Mouse (Mus musculus) forebrain, embryonic 14.5 days (tissue): ENCODE results near the gene Btbd17. TPM values are rescaled to one million over a fixed set of nuclear protein-coding genes. Genes with fewer than 3 reads are reported as not detected.

Experiments used
- ATAC-seq: fragments of 200-750 bp; cut with Nextera tagmentation; 2 replicates; pipeline ENCODE4 v1.8.0; 2017; ENCODE audit warnings: mild to moderate bottlenecking, moderate library complexity
- DNase-seq: peaks from one replicate; pipeline ENCODE4 v3.0.0-alpha.2; 2015; ENCODE audit warnings: low spot score
- H3K27ac ChIP-seq: fragments of 300-500 bp; sonication (generic); 2 replicates; pipeline ENCODE4 v1.5.1; 2014; ENCODE audit warnings: low read depth, mild to moderate bottlenecking, control low read depth, low read length, moderate library complexity
- H3K27me3 ChIP-seq: fragments of 300-500 bp; sonication (generic); replicated peaks from 2 replicates; pipeline ENCODE4 v1.6.1; 2014; ENCODE audit warnings: low read length, control low read depth, mixed read lengths; ENCODE audit not compliant: control insufficient read depth, insufficient read depth
- H3K36me3 ChIP-seq: fragments of 300-500 bp; sonication (generic); 2 replicates; pipeline ENCODE4 v1.6.1; 2014; ENCODE audit warnings: low read length, control low read depth; ENCODE audit not compliant: control insufficient read depth, insufficient read depth
- H3K4me1 ChIP-seq: fragments of 300-500 bp; sonication (generic); 2 replicates; pipeline ENCODE4 v1.6.1; 2014; ENCODE audit warnings: antibody characterized with exemption, low read length, control low read depth; ENCODE audit not compliant: control insufficient read depth, insufficient read depth
- H3K4me2 ChIP-seq: fragments of 300-500 bp; sonication (generic); 2 replicates; pipeline ENCODE4 v1.6.1; 2014; ENCODE audit warnings: mild to moderate bottlenecking, control low read depth, low read length
- H3K4me3 ChIP-seq: fragments of 300-500 bp; sonication (generic); 2 replicates; pipeline ENCODE4 v1.5.1; 2014; ENCODE audit warnings: low read depth, low read length, control low read depth
- H3K9ac ChIP-seq: fragments of 300-500 bp; sonication (generic); 2 replicates; pipeline ENCODE4 v1.6.1; 2014; ENCODE audit warnings: mild to moderate bottlenecking, low read length, control low read depth, moderate library complexity
- H3K9me3 ChIP-seq: fragments of 300-500 bp; sonication (generic); replicated peaks from 2 replicates; pipeline ENCODE4 v1.6.1; 2016; ENCODE audit warnings: low read length, control low read depth, mixed read lengths; ENCODE audit not compliant: control insufficient read depth
- WGBS: fragments of 180-500 bp; shearing (Covaris S2); extraction: QIAGEN DNeasy Blood & Tissue Kit; methylation state at CpG from one replicate; pipeline ENCODE4 v1.1.7; 2014; 5-methylcytosine and 5-hydroxymethylcytosine counted together
- polyA plus RNA-seq: library from polyadenylated mRNA; unstranded; fragments of >200 nt; fragmentation: Nextera tagmentation; extraction: Ambion mirVana; gene quantifications from 2 replicates; pipeline ENCODE4 v1.2.1, GENCODE M21; 2014

Btbd17 gene
- polyA plus RNA-seq, 1 experiment from 2014 or later = 24.7 TPM

DNA sequence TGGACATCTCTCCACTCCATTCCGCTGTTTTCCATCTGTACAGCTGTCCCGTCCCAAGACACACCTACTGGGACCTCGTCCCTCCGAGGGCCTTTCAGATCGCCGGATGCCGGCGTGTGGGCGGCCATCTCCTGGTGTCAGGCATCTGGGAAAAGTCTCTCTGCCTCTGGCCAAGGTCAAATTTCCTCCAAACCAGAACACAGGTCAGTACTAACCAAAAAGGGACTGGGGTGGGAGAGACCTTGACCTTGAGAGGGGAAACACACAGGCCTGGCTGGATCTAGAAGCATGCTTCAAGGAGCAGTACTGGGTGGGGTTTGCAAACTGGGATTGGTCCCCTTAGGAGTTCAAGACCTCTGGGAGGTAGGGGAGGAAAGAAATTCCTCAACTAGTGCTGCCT lies 6.0 kb downstream of the Btbd17 start:
- H3K4me2 ChIP-seq = peak overlapping the region; percentile 42; the same call in 1 of the 2 replicates
- H3K9ac ChIP-seq = no peak overlapping the region
- peaks cover 16% of the 10 kb centered on the region for H3K27me3 ChIP-seq
- no peak overlapping the region for H3K27ac ChIP-seq
- no peak for ATAC-seq
- WGBS = 74% methylated on average over 9 of the region's 9 CpGs
- no peaks in the 10 kb centered on the region for H3K36me3 ChIP-seq
- peaks cover 32% of the 10 kb centered on the region for H3K4me1 ChIP-seq
- H3K4me3 ChIP-seq = no peak overlapping the region
- no peak for DNase-seq
- H3K9me3 ChIP-seq = no peaks in the 10 kb centered on the region

GRCm38 (mm10) chr11:114789061-114789714 lies 6.6 kb downstream of the Btbd17 start:
- Histone ChIP-seq H3K36me3 (no peaks in the 10 kb centered on the region), H3K4me3 (0 out of 2 replicates have a peak overlapping the region, but pooled peaks have one; percentile 9), H3K9ac (0 out of 2 replicates have a peak overlapping the region, but pooled peaks have one; percentile 29), H3K27ac (no peak overlapping the region), H3K9me3 (no peaks in the 10 kb centered on the region), H3K4me1 (peaks cover 27% of the 10 kb centered on the region), H3K27me3 (peaks cover 16% of the 10 kb centered on the region), H3K4me2 (peak overlapping the region; percentile 42)
- ATAC-seq (peak; percentile 61), DNase-seq (peak; percentile 83)
- WGBS = 15% methylated on average over 30 of the region's 30 CpGs

- Histone ChIP-seq H3K4me3 (no peak overlapping the region), H3K27ac (no peak overlapping the region), H3K4me2 (no peak overlapping the region), H3K9me3 (no peaks in the 10 kb centered on the region), H3K27me3 (peaks cover 16% of the 10 kb centered on the region), H3K9ac (no peak overlapping the region), H3K4me1 (peaks cover 13% of the 10 kb centered on the region), H3K36me3 (no peaks in the 10 kb centered on the region)
- ATAC-seq = no peak
- no peak for DNase-seq
- WGBS = 76% methylated on average over 3 of the region's 3 CpGs
Measured at GRCm38 (mm10) chr11:114787611-114788010, 8.1 kb downstream of the Btbd17 start.

- no peaks in the 10 kb centered on the region for H3K9me3 ChIP-seq
- peak overlapping the region; percentile 60 for H3K4me2 ChIP-seq
- no peak overlapping the region for H3K27ac ChIP-seq
- 1% methylated on average over 43 of the region's 43 CpGs for WGBS
- peak; percentile 77 for ATAC-seq
- peaks cover 16% of the 10 kb centered on the region for H3K27me3 ChIP-seq
- DNase-seq = peak; percentile 82
- H3K36me3 ChIP-seq = no peaks in the 10 kb centered on the region
- peaks cover 5% of the 10 kb centered on the region for H3K4me1 ChIP-seq
- peak overlapping the region; percentile 56 for H3K9ac ChIP-seq
- H3K4me3 ChIP-seq = peak overlapping the region; percentile 27
Measured at GRCm38 (mm10) chr11:114786326-114786725, 9.4 kb downstream of the Btbd17 start.

GRCm38 (mm10) chr11:114785892-114786291 lies 9.9 kb downstream of the Btbd17 start:
- H3K4me3 ChIP-seq = peak overlapping the region; percentile 27
- ATAC-seq (no peak; the same call in 1 of the 2 replicates), DNase-seq (peak; percentile 37)
- H3K9ac ChIP-seq = peak overlapping the region; percentile 56
- H3K4me1 ChIP-seq = peaks cover 4% of the 10 kb centered on the region
- H3K9me3 ChIP-seq = no peaks in the 10 kb centered on the region
- H3K27me3 ChIP-seq = peaks cover 16% of the 10 kb centered on the region
- H3K27ac ChIP-seq = no peak overlapping the region
- peak overlapping the region; percentile 60 for H3K4me2 ChIP-seq
- H3K36me3 ChIP-seq = no peaks in the 10 kb centered on the region
- WGBS = 46% methylated on average over 10 of the region's 10 CpGs

DNA sequence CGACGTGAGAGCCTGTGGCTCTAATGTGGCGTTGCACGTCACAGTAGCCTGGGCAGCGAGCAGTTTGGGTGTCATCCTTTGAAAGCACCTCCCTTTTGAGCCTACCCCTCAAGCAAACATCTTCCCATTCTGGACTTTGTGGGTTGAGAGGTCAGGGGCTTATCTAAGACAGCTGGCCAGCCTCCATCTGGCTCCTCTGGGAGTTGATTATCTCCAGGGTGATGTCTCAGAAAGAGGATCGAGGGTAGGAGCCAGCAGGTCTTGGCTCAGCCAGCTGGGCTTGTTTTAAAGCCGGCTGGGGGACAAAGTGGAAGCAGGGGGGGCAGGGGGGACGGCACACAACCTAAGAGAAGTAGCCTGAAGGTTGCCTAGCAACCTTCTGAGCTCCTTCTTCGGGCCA lies 15.7 kb downstream of the Btbd17 start:
- 0 out of 2 replicates have a peak, but pooled peaks cover 4% of the 10 kb centered on the region for H3K4me1 ChIP-seq
- DNase-seq (no peak), ATAC-seq (no peak)
- H3K9me3 ChIP-seq = no peaks in the 10 kb centered on the region
- H3K4me2 ChIP-seq = no peak overlapping the region
- H3K9ac ChIP-seq = no peak overlapping the region
- no peaks in the 10 kb centered on the region for H3K36me3 ChIP-seq
- no peak overlapping the region for H3K27ac ChIP-seq
- WGBS = 53% methylated on average over 9 of the region's 9 CpGs
- no peaks in the 10 kb centered on the region for H3K27me3 ChIP-seq
- H3K4me3 ChIP-seq = no peak overlapping the region

DNA sequence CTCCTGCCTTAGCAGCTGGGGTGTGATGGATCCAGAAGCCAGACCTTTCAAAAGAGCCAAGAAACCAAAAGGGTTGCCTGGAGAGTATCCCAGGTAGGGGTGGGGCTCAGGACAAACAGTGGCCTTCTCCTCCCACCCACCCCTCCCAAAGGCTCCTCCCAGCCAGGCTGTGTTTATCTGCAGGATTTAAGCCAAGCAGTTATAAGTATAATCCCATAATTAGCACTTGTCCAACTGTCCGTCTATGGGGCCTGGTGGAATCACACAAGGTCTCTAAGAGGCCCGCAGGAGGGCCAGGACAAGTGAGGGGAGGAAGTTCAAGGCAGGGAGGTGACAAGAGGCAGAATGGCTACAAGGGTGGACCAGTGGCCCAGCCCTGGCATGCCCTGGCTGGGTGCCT lies 23.8 kb downstream of the Btbd17 start:
- 55% methylated on average over 2 of the region's 2 CpGs for WGBS
- H3K27ac ChIP-seq = no peak overlapping the region
- H3K36me3 ChIP-seq = no peaks in the 10 kb centered on the region
- DNase-seq = no peak
- no peak overlapping the region for H3K9ac ChIP-seq
- H3K4me3 ChIP-seq = no peak overlapping the region
- no peaks in the 10 kb centered on the region for H3K27me3 ChIP-seq
- H3K4me1 ChIP-seq = no peaks in the 10 kb centered on the region
- no peak for ATAC-seq
- H3K9me3 ChIP-seq = no peaks in the 10 kb centered on the region
- no peak overlapping the region for H3K4me2 ChIP-seq

GRCm38 (mm10) chr11:114769911-114770310 lies 25.8 kb downstream of the Btbd17 start:
- Histone ChIP-seq H3K36me3 (no peaks in the 10 kb centered on the region), H3K4me2 (no peak overlapping the region), H3K27ac (no peak overlapping the region), H3K9ac (no peak overlapping the region), H3K4me3 (no peak overlapping the region), H3K4me1 (no peaks in the 10 kb centered on the region; the same call in 1 of the 2 replicates), H3K9me3 (no peaks in the 10 kb centered on the region), H3K27me3 (no peaks in the 10 kb centered on the region)
- no peak for ATAC-seq
- no peak for DNase-seq
- WGBS = 37% methylated on average over 6 of the region's 6 CpGs
